Mouse (Mus musculus) layer of hippocampus, postnatal 10 days (tissue): ENCODE results near the gene Asgr2. TPM values are rescaled to one million over a fixed set of nuclear protein-coding genes. Genes with fewer than 3 reads are reported as not detected.
"Not testable (repeated sequence)": the region's sequence is repeated elsewhere in the genome, so short reads cannot be mapped to it uniquely, and the experiment has no call there.

ENCODE experiments used
- DNase-seq, 2 experiments: peaks; one replicate each; pipeline ENCODE4 v3.0.0; 2021; ENCODE audit warnings: low spot score in 2 of 2
- total RNA-seq, 2 experiments: library from RNA; stranded (reverse); gene quantifications; 2 replicates each; pipeline ENCODE4 v1.2.3; 2021

The Asgr2 gene
- total RNA-seq, 2 experiments from 2014 or later: not detected

DNA sequence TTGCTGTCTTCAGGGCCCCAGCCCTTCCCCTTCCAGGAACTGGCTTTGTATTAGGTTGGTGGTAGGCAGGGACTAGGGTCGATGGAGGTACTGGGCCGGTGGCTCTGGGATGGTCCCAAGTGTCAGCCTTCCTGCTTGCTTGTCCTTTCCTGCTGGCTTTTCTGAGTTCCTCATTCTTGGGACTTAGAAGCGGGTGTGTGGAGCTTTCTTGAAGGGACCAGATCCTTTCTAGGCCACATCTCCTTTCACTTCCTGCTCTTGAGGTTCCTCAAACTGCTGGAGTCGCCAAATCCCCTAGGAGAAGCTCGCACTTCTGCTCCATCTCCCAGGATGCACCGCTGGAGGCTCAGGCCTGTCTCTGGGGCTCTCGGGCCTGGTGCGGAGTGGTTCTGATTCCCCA lies 7.9 kb upstream of the Asgr2 start:
- DNase-seq: no peak

DNA sequence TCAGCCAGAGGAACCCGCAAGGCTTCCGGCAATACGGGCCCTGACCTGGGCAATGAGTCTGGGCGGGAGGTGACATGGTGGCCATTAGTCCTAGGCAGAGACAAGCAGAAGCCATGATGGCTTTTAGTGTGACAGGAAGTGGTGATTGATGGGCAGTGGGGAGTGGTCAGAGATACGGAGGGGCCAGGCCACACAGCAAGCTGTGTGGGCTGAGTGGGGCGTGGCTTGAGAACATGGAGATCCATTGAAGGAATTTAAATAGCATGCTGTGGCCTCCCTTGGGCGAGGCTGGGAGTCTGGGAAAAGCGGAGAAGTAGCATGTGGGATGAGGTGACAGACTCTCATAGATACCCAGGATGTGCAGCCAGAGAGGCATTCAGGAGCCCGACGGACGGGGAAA lies 5.0 kb downstream of the Asgr2 start:
- no peak for DNase-seq

DNA sequence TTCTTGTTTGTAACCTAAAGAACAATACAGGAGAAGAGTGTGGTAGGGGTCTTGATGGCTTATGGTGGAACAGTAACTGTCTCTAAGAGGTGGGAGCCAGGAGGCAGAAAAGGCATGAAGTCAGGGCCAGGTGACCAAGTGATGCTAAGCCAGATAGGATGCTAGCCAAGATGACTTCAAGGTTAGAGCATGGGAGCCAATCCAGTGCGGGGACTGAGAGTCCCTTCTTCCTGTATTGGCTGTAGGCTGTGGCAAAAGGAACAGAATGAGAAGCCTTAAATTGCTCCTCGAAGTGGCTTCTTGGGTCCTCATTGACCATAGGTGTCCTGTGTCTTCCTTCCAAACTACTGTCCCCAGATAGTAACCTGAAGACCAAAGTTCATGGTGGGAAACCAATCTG lies 6.7 kb downstream of the Asgr2 start:
- DNase-seq: no peak

DNA sequence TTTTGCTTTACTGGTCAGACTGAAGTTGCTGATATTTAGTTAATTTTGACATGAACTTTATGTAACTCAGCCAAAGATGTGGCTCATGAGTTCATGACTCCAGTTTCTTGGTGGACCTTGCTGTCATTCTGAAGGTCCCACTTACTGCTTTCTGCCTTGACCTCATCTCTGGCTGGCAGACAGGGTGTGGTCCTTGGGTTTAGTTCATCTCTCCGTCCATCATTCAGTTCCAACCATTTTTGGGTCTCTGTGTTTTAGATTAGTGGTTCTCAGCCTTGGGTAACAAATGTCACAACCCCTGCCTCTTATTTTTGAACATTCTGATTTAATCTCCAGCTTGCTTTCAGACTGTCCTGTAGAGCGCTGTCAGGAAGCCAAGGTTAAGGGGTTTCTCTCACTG lies 7.4 kb downstream of the Asgr2 start:
- no peak for DNase-seq

DNA sequence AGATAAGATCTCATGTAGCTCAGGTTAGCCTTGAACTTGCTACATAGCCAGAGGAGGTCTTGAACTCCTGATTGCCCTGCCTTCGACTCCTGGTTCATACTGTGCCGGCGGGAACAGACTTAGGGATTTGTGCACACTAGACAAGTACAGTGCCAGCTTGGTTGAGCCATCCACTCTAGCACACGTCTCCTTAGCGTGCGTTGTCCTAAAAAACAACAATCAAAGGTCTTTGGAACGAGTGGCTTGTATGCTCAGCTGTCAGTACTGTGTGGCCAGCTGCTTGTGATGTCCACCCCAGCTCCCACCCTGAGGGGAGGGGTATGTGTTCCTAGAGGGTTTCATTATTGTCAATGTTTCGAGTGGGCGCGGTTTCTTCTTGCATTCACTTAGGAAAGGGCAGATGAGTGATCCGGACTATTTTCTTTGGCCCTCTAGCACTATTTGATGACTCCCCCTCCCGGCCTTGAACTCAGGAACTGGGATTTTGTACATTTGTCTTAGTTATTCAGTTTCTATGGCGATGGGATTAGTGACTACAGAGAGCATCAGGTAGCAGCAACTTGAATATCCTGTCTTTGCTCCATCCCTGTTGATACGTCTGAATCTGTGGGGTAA lies 11.4 kb downstream of the Asgr2 start:
- DNase-seq: no peak

DNA sequence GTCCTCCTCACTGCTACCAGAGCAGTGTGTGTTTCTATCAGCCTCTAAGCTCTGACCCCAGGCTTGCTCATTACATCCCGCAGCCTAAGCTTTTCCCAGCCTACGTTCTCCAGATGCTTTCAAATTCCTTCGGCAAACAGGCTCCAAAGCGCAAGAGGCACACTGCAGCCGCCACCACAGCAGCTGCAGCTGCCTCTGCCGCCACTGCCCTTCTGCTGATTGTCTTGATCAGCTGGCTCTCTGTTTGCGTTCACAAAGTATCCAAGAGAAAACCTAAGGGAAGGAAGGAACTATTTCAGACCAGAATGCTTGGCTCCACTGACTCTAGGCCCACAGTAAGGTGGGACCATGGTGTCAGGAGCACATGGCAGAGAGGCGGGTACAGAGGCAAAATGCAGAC lies 14.6 kb downstream of the Asgr2 start:
- DNase-seq: no peak

DNA sequence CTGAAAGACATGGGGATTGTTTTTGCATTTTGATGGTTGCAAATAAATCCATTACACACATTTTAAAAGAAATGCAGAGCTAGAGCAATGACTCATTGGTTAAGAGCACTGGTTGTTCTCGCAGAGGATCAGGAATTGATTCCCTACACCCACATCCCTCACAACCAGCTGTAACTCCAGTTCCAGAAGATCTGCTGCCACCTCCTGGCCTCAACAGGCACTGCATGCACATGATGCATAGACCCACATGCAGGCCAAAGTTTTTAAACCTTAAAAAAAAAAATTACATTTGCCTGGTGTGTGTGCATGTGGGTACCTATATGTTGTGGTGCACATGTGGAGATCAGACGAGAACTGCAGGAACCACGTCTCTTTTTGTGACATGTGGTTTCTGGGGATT lies 17.7 kb downstream of the Asgr2 start:
- DNase-seq: peak; percentile 20 to 26

DNA sequence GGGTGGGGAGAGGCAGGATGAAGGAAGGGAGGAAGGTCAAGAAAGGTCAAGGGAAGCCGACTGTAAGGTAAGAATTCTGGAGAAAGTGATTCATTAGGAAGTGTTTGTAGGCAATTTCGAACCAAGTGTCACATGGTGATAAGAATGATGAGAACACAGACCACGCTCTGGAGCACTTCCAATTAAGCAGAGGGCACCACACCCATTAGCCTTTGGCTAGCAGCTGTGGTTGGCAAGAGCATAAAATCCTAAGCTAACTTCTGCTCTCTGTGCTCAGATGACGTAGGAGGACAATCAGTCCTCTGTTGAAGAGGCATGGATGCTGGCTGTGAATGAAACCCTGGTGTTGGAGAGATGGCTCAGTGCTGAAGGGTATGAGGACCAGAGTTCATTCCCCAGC lies 22.1 kb downstream of the Asgr2 start:
- DNase-seq: no peak

DNA sequence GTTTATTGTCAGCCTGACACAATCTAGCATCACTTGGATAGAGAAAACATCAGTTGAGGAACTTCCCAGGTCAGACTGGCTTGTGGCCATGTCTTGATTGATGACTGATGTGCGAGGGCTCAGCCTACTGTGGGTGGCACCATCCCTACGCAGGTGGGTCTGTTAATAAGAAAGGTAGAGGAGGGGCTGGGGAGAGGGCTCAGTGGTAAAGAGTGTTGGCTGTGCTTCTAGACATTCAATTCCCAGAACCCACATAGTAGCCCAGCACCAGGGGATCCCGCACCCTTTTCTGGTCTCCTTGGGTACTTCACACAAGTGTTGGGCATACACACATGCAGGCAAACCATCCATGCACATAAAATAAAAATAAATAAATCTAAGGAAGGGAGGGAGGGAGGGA lies 23.5 kb downstream of the Asgr2 start:
- DNase-seq: no peak

DNA sequence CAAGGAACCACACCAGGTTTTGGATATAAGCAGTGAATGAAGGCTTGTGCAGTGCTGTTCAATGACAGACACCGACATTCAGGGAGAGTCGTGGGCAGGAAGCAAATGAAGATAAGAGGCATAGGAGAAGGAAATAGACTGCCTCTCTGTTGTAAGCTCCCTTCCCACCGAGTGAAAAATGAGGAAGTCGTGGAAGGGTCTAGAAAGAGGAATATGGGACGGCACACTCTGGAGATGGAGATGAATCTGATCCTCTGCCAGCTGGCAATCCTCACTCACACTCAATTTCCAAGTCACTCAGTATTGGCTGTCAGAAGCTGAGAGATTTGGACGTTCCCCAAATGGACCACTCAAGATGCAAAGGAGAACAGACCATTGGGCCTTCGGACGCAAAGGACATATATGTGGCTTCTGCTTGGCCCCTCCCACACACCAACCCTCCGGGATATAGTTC lies 37.5 kb downstream of the Asgr2 start, which contains the start of gene Mgl2:
TSS of gene Mgl2 (plus strand) at position 404 of the 454 bp plus-strand sequence.
- no peak for DNase-seq

DNA sequence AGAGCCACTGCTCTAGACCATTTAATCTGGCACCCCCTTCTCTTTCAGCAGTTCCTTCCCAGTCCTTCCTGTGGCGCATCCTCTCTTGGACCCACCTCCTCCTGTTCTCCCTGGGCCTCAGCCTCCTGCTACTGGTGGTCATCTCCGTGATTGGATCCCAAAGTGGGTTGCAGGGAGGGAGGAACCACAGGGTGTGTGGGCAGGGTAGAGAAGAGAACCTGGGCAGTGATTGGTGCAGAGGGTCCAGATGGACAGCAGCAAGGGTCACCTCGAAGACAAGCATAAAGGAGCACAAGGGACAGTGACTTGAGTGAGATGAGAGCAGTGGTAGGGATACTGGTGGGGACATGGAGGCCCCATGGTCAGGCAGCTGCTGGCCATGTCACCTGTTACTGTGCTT lies 42.6 kb downstream of the Asgr2 start:
- not testable (repeated sequence) for DNase-seq

DNA sequence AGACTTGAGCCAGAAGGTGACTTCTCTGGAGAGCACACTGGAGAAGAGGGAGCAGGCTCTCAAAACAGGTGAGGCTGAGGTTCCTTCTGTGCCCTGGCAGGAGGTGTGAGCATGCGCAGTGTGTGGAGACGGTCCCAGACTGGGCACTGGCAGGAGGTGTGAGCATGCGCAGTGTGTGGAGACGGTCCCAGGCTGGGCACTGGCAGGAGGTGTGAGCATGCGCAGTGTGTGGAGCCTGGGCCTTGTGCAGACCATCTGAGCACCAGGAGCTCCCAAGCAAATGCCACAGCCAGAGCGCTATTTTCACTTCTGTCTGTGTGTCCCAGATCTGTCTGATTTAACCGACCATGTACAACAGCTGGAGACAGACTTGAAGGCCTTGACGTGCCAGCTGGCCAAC lies 43.5 kb downstream of the Asgr2 start:
- not testable (repeated sequence) for DNase-seq

DNA sequence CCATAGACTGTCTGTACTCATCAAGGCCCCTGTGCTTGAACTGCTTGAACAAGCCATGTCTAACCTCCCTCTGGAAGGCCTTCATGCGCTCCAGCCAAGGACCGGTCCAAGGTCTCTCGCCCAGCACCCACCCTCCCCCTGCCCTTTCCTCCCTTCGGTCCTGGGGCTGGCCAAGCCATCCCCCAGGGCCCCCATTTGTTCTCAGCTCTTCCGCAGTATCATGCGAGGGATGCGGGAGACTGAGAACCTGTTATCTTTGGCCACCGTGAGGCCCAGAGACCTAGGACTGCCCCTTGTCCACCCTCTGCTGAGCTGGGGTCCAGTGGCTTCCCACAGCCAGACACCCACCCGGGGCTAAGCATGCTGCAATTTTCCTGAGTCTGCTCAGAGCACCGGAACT lies 46.7 kb downstream of the Asgr2 start:
- no peak for DNase-seq

DNA sequence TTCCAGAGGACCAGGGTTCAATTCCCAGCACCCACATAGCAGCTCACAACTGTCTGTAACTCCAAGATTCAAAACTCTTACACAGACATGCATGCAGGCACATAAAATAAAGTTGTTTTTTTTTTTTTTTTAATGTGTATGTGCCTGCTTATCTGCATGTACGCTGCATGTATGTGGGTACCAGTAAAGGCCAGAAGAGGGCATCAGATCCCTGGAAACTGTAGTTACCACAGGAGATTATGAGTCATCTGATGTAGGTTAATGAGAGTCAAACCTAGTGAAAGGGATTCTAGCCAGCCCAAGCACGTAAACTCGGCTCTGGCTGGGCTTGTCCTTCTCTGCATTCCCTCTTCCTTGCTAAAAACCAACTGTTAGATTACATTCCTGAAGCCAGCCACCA lies 58.6 kb downstream of the Asgr2 start:
- no peak for DNase-seq

Other genes with a start within 250 kb of the Asgr2 start
- gene Plscr3, start 246.3 kb upstream of the Asgr2 start, total RNA-seq: 10 to 100 TPM; 31.2 to 37.7 TPM
- gene Tnk1, start 233.9 kb upstream of the Asgr2 start, total RNA-seq: under 1 TPM in 1 of 2 experiments, not detected in 1; 0.25 TPM
- gene Tmem95, start 214.6 kb upstream of the Asgr2 start, total RNA-seq: not detected
- gene Kctd11, start 211.2 kb upstream of the Asgr2 start, total RNA-seq: under 1 TPM; 0.85 TPM
- under 1 TPM; 0.16 to 0.21 TPM for gene Acap1, start 197.1 kb upstream of the Asgr2 start, total RNA-seq
- gene 2810408A11Rik, start 191.7 kb upstream of the Asgr2 start, total RNA-seq: 1 to 10 TPM; 2.4 to 2.5 TPM
- gene Neurl4, start 191.6 kb upstream of the Asgr2 start, total RNA-seq: 100 to 1,000 TPM; 127 to 146 TPM
- 10 to 100 TPM; 27.8 to 30.2 TPM for gene Gps2, start 178.8 kb upstream of the Asgr2 start, total RNA-seq
- gene Eif5a, start 170.7 kb upstream of the Asgr2 start, total RNA-seq: 100 to 1,000 TPM; 479 to 501 TPM
- gene Ybx2, start 156.8 kb upstream of the Asgr2 start, total RNA-seq: 1 to 10 TPM; 9.2 to 9.5 TPM
- gene Slc2a4, start 144.5 kb upstream of the Asgr2 start, total RNA-seq: 1 to 10 TPM; 1.7 to 2.0 TPM
- gene Cldn7, start 127.9 kb upstream of the Asgr2 start, total RNA-seq: not detected
- 100 to 1,000 TPM; 101 to 105 TPM for gene Ctdnep1, start 111.5 kb upstream of the Asgr2 start, total RNA-seq
- gene Elp5, start 110.1 kb upstream of the Asgr2 start, total RNA-seq: 10 to 100 TPM; 98.0 to 99.5 TPM
- gene Gabarap, start 101.5 kb upstream of the Asgr2 start, total RNA-seq: 100 to 1,000 TPM; 256 to 267 TPM
- 10 to 100 TPM; 40.1 to 43.7 TPM for gene Phf23, start 96.9 kb upstream of the Asgr2 start, total RNA-seq
- 10 to 100 TPM; 26.1 to 38.9 TPM for gene Dvl2, start 92.0 kb upstream of the Asgr2 start, total RNA-seq
- gene Acadvl, start 77.2 kb upstream of the Asgr2 start, total RNA-seq: 10 to 100 TPM; 55.7 to 57.6 TPM
- 100 to 1,000 TPM; 705 to 717 TPM for gene Dlg4, start 75.7 kb upstream of the Asgr2 start, total RNA-seq
- 1 to 10 TPM; 1.2 to 1.3 TPM for gene Asgr1, start 38.6 kb upstream of the Asgr2 start, total RNA-seq
- under 1 TPM; 0.67 to 0.69 TPM for gene Mgl2, start 37.7 kb downstream of the Asgr2 start, total RNA-seq
- 1 to 10 TPM; 1.2 to 1.4 TPM for gene Clec10a, start 63.6 kb downstream of the Asgr2 start, total RNA-seq
- 10 to 100 TPM; 32.8 to 39.6 TPM for gene Slc16a11, start 120.1 kb downstream of the Asgr2 start, total RNA-seq
- 10 to 100 TPM in 1 of 2 experiments, 1 to 10 TPM in 1; 9.2 to 12.1 TPM for gene Slc16a13, start 128.4 kb downstream of the Asgr2 start, total RNA-seq
- 1 to 10 TPM; 4.3 to 7.4 TPM for gene Bcl6b, start 137.2 kb downstream of the Asgr2 start, total RNA-seq
- 10 to 100 TPM; 44.8 to 55.3 TPM for gene 0610010K14Rik, start 145.3 kb downstream of the Asgr2 start, total RNA-seq
- gene Gm21988, start 147.2 kb downstream of the Asgr2 start, total RNA-seq: 1 to 10 TPM; 6.6 to 8.7 TPM
- gene Rnasek, start 147.2 kb downstream of the Asgr2 start, total RNA-seq: 100 to 1,000 TPM; 306 to 350 TPM
- gene Alox12, start 162.7 kb downstream of the Asgr2 start, total RNA-seq: under 1 TPM; 0.45 to 0.69 TPM
- gene Alox12e, start 230.0 kb downstream of the Asgr2 start, total RNA-seq: not detected